Mouse (Mus musculus): ENCODE measurements at regions not wholly inside any gene's neighbourhood (a gene's known extent, or its start where the extent isn't known, plus 50 kb on each side); places are given as distances from the start of the nearest gene placed in this dataset.

DNA sequence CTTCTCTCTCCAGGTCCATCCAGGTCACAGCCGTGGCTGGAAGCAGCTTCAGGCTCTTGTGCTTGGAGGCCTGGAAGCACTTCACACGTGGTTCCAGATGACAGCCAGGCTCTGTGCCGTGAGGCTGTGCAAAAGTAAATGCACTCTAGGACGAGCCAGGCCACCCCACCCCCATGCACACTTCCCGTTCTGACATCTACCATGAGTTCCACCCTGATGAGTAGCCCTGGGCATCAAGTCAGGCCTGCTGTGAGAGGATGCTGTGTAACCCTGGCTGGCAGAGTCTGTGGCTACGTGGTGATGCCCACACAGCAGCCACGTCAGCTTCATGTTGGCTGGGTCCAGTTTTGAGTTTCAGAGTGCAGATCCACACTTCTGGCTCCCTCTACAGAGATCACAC, 202.4 kb upstream of the Sulf2 start:
- no peak for DNase-seq (ENCODE audit: low read depth, low spot score)

DNA sequence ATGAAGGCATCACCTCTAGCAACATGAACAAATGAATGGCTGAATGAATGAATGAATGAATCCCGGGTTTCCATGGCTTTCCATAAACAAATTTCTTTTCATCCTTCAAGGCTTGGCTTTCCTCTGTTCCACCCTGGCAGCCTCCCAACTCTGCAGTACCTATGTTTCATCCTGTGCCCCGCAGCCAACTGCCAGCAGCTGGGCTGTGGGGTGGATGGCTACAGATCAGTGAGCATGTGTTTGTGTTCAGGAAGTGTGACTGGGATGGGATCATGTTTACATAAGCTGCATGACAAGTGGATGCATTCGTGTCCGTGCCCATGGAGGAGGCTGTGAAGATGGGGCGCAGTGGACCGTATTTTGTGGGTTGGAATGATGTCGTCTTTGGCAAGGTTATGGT, 200.5 kb upstream of the Sulf2 start:
- DNase-seq (ENCODE audit: low read depth, low spot score): no peak

DNA sequence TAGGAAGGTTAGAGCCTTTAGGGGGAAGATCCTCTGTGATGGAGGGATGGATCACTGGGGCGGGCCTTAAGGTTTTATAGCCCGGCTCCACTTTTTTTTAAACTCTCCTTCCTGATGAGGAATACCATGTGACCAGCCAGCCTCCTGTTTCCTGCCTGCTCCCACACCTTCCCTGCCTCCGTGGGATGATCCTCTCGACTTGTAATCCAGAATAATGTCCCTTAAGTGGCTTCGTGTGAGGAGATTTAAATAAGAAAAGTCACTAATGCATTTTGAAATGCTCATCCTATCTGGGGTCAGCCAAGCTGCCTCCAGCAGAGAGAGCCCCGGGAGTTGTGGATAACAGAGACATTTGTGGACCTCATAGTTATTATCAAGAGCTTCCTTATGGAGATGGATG, 200.0 kb upstream of the Sulf2 start:
- no peak for DNase-seq (ENCODE audit: low read depth, low spot score)

DNA sequence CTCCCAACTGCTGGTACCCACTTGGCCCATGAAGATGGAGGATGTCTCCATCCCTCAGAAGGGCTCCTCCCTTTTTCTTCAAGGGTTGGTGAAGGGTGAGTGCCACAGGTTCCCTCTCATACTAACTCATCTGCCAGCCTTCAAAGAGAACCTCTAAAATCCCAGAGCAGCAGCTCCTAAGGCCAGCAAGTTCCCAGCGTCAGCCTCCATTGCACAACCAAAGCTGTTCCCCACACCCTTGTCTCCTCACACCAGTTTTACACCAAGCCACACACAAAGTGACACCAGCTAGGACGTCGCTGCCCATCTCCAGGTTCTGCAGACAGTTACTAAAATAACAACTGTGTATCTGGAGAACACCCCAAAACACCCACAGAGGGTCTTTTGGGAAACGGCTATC, 198.9 kb upstream of the Sulf2 start:
- DNase-seq (ENCODE audit: low read depth, low spot score): no peak

DNA sequence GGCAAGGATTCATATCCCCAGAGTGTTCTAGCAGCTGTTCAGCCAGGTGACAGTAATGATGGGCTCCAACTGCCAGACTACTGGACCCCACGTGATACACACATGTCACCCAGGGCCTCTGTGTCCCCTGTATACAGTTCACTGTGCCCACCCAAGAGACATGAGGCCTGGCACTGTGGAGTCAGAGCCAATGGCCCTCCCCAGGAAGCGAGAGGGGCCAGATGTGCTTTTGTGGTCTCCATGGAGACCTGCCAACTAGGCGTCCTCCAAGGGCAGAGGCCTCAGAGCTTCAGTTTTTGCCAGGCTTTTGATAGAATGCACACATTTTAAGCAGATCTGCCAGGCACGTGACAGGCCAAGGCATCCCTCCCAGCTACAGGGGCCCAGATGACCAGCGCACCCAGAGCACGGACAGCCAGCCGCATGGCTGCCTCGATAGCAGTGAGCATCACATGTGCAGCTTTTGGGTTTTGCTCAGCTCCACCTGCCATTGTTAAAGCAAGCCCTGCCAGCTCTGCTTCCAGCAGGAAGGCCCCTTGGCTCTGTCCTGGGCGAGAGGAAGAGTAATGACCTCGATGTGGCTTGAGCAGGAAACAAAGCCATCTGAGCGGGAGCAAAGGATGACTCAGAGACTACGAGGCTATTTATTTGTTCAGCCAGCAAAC, 198.1 kb upstream of the Sulf2 start:
- DNase-seq (ENCODE audit: low read depth, low spot score): no peak

DNA sequence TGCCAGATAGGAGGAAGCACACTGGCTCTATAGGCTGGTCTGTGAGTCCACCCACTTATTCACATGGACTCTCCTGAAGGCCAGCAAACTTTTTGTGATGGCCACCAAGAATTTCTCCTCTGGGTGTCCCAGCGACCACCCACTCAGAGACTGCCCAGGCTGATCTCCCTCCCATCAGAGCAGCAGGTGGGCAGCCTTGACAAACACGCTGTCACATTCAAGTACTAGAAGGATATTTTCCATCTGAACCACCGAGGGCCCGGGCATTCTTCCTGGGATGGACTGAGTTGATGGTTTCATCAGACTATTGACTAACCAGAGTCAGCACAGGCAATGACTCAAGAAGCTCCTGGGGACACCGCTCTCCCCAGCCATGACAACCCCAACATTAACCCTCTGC, 196.5 kb upstream of the Sulf2 start:
- no peak for DNase-seq (ENCODE audit: low read depth, low spot score)

DNA sequence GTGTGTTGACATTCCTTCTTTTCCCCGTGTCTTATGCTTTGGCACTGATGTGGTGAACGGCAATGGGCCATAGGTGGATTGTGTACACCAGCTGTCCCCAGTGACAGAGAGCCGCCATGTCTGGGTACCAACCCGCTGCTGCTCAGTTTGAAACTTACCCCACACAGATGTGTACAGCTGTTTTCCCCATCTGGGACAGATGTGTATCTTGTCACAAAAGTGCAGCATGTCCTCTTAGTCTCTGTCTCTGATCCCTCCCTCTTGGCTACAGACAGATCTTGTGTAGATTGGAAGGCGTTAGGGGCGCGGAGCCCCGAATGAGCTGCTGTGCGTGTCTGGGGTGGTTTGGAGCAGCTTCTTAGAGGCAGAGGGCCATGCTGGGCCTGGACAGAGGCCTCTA, 196.1 kb upstream of the Sulf2 start:
- DNase-seq (ENCODE audit: low read depth, low spot score): no peak

DNA sequence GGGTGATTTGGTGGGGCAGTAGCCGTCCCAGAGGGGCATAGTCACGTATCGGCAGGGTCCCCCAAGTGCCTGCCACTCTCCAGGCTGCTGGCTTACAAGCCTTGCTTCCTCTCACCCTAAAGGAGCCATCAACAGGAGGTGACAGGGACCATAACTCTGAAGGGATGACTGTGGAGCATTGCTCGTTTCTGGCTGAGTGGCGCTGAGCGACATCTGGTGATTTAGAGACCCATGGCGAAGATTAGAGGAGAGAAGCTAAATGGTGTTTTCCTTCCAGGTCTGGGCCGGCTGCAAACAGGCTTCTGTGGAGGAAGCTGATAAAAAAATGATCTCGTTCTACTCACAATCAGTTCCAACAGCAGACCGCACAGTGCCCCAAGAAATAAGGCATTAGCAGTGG, 193.2 kb upstream of the Sulf2 start:
- no peak for DNase-seq (ENCODE audit: low read depth, low spot score)

DNA sequence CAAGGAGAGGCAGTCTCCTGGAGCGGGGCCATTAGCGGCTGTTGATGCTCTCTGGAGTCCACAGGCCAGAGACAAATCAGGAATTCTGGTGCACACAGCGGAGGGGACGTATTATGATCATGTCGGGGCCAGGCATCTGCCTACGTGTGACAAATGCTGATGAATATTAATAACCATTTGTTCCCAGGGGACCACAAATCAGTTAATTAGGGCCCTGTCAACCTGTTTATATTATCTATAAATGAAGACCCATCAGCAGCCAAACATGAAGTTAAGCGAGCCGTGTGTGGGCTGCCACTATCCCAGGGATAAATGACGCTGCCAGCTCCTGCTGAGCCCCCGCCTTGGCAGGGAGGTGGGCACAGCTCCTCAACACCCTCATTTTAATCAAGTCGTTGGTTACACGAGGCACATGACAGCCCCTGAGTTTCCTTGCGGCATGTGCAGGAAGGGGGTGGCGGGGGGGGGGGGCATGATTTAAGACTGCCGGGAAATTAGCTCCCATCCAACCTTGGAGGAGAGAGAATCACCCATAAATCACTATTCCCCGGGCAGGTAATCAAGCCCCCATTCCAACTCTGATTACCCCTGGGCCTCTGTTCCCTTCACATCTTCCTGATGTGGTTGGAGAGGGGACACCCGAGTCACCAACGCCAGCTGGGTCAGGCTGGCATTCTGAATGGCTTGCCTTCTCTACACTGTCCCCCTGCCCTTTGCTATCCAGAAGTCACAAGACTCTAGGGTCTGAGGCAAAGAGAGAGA, 191.1 kb upstream of the Sulf2 start:
- DNase-seq (ENCODE audit: low read depth, low spot score): no peak

DNA sequence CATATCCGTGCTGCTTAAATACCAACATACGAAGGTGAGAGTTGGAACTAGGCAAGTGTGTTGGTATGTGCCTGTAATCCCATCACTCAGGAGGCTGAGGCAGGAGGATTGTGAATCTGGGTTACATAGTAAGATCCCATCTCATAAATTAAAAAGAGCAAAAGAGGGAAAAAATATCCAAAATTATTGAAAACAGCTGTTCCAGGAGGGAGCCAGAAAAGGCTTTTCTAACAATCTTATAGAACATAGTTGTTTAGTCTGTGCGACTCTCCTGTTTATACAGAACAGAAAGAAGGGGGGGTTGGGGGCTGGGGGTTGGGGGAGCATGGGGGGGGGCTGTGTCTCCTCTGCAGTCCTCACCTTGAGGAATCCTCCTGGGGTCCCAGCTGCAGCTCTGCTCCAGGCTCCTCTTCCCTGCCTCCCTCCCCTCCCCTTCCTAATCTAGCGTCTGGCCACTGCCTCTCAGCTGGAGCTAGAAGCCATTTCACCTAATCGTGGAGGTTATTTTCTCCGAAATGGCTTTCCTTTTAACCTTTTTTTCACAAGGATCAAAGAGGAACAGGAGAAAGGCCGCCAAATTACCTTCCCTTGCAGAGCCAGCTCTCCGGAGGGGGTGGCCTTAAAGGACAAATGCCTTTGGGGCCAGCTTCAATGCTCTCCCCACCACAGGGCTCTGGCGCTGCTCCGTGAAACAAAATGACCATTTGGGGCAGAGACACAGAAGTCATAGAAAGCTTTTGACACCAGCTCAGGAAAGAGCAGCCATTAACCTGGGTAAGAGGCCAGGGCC, 188.3 kb upstream of the Sulf2 start:
- no peak for DNase-seq (ENCODE audit: low read depth, low spot score)

DNA sequence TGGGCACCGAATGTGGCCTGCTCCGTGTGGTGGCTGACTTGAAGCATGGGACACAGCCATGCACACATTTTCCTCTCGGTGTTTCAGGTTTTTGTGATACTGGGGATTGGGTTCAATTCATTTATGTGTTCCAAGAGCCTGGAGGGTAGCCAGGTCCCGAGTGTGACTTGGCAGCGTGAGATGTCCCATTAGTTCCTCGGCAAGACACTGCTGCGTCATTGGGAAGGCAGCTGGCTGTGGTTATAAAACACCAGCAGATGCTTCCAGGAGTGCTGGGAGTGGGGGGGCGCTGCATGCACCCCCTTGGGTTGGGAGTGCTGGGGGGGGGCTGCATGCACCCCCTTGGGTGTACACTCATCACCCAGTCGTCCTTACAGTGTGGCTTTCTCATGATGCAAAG, 186.9 kb upstream of the Sulf2 start:
- DNase-seq (ENCODE audit: low read depth, low spot score): no peak

DNA sequence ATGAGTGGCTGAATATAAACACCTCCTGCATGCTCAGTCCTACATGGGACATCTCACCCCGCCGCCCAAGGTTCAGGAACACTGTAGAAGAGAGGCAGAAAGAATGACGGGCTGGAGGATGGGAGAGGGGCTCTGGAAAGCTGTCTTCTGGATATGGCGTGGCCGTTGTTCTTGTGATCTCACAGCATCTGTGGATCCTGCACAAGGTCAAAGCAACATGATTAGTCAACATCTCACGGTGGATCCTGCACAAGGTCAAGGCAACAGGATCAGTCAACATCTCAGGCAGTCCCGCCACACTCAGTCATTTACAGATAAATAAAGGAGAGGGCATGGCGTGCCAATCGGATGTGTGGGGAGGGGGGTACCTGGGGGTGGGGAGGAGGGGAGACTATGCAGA, 184.7 kb upstream of the Sulf2 start:
- DNase-seq (ENCODE audit: low read depth, low spot score): no peak

DNA sequence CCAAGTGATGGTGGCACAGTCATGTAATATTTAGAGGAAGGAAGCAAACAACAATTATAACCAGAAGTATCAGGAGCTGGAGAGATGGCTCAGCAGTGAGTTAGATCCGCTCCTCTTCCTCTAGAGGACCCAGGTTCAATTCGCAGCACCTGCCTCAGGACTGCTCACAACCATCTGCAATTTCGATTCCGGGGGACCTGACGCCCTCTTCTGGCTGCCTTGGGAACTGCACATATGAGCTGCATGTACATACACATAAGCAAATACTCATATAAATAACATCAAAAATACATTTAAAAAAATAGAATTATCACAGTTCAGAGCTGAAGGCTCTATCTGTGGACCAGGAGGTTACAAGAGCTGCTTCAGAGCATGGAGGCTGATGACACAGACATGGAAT, 184.0 kb upstream of the Sulf2 start:
- DNase-seq (ENCODE audit: low read depth, low spot score): no peak

DNA sequence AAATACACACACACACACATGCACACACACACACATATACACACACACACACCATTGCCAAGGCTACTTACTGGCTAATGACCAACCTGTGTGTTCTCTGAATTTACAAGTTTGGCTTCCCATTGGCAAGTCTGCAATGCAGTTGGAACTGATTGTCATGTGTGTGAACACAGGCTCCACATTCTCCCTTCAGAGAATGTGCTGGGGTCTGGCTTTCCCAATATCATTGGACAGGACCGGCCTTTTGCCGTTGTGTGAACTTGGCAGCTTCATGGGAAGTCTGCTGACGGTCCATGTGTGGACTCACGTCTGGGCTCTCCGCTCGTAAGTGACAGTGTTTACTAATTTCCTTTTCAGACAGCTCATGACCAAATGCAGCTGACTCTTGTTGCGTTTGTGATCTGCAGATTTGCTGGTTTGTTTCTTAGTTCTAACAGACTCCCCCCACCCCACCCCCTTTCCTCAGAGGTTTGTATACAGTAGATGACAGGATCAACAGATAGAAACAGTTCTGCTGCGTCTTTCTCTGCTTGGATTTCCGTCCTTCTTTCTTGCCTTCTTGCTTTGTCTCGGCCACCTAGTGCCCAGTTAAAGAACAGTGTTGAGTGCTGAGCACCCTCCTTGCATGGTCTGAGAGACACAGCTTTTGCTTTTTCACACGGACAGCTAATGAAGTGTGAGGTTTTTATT, 183.1 kb upstream of the Sulf2 start:
- DNase-seq (ENCODE audit: low read depth, low spot score): no peak

DNA sequence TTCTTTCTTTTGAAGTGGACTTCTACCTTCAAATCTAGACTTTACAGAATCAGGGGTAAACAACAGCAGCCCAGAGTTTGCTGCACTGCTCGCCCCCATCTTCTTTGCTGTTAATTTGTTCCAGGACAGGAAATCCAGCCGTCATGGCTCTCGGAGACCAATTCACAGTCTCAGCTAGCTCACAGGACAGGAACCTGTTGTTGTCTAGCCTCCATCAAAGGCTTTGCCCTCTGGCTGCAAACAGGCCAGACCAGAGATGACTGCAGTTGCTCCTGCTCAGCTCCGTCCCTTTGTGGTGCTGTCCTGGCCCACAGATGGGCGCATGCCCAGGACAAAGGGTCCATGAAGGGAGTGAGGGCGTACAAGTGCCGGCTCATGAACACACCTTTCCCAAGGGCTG, 182.2 kb upstream of the Sulf2 start:
- DNase-seq (ENCODE audit: low read depth, low spot score): no peak

DNA sequence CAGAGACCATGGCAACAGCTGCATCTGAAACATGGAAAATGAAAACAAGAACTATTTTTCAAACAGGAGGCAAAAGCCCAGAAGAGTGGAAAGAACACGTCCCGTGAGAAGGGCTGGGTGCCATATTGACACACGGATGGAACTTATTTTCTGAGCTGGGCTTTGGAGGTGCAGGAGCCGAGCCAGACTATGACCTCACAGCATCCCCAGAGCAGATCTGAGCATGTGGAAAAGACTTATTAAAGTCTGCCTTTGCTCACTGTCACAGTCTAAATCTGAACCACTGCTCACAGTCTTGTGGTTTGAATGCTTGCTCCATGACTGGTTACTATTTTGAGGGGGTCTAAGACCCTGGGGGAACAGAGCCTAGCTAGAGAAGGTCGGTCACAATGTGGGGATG, 180.2 kb upstream of the Sulf2 start:
- no peak for DNase-seq (ENCODE audit: low read depth, low spot score)

DNA sequence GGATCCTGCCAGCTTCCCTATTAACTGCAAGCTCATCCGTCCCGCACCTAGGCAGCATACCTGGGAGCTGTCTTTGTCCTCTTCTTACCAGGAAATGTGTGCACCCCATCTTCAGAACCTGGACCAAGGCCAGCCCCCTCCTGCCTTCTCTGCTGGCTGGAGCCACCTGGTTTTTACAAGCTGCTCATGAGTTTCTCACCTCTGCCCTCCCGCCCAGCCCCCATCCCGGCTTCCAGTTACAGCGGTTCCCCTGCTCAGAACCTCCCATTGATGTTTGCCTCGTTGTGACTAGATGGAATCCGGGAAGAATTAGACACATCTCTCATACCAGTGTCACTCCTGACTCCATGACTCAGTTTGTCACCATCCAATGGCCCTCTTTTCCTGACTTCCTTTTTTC, 179.1 kb upstream of the Sulf2 start:
- DNase-seq (ENCODE audit: low read depth, low spot score): no peak

DNA sequence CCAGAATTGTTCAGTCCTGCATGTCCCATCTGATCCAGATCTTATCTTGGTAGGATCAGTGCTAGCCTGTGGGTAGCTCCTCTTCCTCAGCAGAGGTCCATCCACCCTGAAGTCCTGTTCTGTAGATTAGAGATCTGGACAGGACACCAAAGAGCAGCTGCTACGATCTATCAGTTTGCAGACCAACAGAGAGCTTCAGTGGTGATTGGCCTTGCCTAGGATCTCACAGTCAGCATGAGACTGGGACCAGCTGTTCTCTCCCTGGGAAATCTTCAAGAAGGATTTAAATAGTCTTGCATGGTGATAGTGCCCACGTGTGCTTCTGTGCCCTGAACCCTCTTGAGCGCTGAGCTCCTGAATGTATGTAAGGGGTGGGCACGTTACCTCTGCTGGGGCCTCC, 178.4 kb upstream of the Sulf2 start:
- no peak for DNase-seq (ENCODE audit: low read depth, low spot score)

DNA sequence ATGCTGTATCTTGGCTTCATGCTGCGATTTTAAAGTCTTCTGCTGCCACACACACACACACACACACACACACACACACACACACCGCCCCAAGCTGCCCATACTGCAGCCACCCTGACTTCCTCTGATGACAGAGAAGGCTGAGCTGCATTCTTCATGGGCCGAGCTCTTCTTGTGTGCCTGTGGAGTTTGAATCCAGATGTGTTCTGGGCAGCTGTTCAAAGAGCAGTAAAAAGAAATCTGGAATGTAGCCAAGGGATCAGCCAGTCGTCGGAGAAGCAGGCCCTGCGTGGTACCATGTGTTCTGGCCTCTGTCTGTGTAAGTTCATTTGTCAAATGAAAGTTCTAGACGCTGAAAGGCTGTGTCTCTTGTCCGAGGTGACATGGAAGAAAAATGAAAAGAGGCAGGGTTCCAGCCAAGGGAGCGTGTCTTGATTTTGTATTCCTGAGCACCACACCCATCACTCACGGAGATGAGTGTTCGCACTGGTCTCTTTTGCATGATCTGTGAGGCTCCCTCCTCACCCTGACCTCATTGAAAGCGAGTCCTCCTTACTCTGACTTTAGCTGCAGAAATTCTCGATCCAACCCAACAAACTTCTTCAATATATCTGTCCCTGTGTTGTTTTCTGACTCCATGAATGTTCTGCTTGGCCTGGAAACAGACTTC, 177.4 kb upstream of the Sulf2 start:
- no peak for DNase-seq (ENCODE audit: low read depth, low spot score)

DNA sequence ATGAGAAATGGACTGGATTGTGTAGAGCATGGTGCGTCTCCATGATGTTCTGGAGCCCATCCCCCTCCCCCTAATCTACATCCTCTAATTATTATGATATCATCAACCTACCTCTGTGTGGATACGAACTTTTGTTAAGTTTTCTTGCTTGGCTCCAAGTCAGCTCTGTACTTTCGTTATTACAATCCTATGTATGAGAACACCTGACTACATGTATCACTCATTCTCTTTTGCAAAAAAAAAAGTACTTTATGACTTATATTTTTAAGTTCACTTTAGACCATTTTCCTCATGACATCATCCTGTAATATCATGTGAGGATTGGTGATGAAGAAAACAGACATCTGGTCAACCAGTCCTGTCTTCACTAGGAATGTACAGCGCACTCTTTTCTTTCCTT, 175.7 kb upstream of the Sulf2 start:
- no peak for DNase-seq (ENCODE audit: low read depth, low spot score)

DNA sequence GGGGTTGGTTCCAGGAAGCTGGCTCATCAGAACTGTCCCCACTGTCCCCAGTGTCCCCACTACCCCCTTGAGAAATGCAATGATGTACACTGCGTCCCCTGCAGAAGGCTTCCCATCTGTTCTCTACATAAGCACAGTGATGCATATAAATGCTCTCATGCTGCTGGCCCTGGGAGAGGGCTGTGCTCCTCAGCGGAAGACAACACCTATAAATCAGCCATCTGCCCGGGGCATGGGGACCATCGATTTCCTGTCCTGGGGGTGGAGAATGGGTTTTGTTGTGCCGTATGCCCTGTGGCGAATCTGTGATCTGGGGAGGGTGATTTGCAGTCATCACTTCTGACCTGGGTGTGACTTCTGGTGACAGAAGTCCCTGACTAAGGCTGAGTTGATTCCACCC, 174.9 kb upstream of the Sulf2 start:
- DNase-seq (ENCODE audit: low read depth, low spot score): no peak
